Mouse (Mus musculus) liver, embryonic 14 days (tissue): Measurements from ENCODE around the gene Tbc1d2b. TPM values are rescaled to one million over a fixed set of nuclear protein-coding genes. Genes with fewer than 3 reads are reported as not detected.

Experiments used
- polyA plus RNA-seq: library from polyadenylated mRNA; depleted of rRNA; stranded (reverse); fragments of >200 nt; gene quantifications from 2 replicates; pipeline ENCODE4 v1.2.3, GENCODE M21; 2012; rRNA removed

The Tbc1d2b gene
- polyA plus RNA-seq: 8.5 and 10.9 TPM in 2 replicates

DNA sequence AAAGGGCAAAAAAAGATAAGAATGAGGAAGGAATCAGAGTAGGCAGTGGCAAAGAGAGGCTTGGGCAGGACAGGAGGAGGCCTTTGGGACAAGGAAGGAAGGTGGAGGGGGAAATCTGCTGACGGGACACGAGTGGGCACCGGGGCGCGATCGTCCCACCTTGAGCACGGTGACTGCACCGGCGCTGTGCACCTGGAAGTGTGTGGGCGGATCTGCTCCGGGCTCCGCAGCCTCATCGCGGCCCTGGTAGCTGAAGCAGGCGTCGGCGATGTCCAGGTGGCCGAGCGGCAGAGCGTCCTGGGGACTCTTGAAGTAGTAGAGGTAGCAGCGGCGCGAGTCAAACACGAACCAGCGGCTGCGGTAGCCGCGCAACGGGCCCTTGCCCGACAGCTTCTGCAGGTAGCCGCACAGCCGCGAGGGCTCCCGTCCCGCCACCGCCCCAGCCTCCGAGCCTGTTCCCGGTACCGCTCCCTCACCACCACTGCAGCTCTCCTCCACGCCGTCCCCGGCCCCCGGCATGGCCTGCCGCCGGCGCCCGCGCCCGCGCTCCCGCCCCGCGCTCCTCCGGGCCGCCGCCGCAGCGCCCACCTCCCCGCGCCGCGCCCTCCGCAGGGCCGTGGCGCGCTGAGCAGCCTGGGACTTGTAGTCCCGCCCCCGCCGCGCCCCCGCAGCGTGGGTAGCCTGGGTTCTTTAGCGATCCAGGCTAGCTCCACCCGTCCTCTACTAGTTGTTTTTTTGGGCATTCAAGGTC is at the start of gene Tbc1d2b:
Tbc1d2b (minus strand) TSS at position 612 of the 751 bp plus-strand sequence.

DNA sequence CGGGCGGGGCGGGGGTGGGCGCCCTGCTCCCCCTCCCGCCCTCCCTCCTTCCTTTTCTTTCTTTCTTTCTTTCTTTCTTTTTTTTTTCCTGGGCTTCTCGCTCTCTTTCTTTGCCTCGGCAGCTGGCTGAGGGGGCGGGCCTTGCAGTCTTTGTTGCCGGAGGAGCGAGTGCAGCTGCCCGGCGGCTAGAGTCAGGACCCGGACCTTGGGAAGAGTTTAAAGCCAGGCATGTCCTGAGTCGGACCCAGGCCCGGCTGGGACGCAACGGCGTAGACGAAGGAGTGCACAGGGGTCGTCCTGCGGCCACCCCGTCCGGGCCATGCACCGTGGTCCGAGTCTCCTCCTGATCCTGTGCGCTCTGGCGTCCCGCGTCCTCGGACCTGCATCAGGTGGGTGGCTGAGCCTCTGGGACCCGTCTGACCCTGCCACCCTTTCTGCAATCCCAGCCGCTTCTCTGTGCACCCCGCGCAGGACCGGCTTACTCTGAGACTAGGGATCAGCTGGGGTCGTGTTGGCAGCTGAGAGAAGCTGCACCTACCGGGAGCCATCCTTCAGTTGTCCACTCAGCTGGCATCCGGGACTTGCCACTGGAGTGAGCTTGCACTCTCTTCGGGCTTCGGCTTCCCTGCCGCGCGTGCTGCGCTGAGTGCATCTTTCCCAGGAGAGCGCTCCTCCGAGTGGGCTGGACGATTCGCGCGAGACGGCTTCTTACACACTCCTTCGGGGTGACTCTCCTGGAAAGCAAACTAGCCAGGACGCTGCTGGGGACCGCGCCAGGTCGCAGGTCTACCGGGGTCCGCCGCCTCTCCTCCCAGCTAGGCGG is 107.5 kb downstream of the Tbc1d2b start, which contains the start of gene Adamts7:
Adamts7 (plus strand) TSS at position 144 of the 823 bp plus-strand sequence.

Other genes with a start within 250 kb of the Tbc1d2b start
- gene Ctsh, start 216.7 kb downstream of the Tbc1d2b start, polyA plus RNA-seq: 34.1 and 45.1 TPM in 2 replicates
- 134 and 149 TPM in 2 replicates for gene Morf4l1, start 156.0 kb downstream of the Tbc1d2b start, polyA plus RNA-seq
- gene Adamts7, start 107.7 kb downstream of the Tbc1d2b start, polyA plus RNA-seq: 0.82 and 0.92 TPM in 2 replicates